Mouse (Mus musculus) adrenal gland, postnatal 0 days (tissue): ENCODE measurements around the gene Ino80e. TPM values are rescaled to one million over a fixed set of nuclear protein-coding genes. Genes with fewer than 3 reads are reported as not detected.

ENCODE experiments used
- polyA plus RNA-seq: library from polyadenylated mRNA; unstranded; fragments of >200 nt; fragmentation: Nextera tagmentation; extraction: Ambion mirVana; gene quantifications from 2 replicates; pipeline ENCODE4 v1.2.1, GENCODE M21; 2015

Ino80e gene
- 49.7 and 55.2 TPM in 2 replicates for polyA plus RNA-seq

GRCm38 (mm10) chr7:126862147-126862784 is at the start of gene Ino80e:
Gene Ino80e, minus strand, starts transcription at chr7:126862377.

GRCm38 (mm10) chr7:126884286-126885164 is 22.3 kb upstream of the Ino80e start, which contains the start of gene Taok2:
Gene Taok2, minus strand, starts transcription at chr7:126884703.

DNA sequence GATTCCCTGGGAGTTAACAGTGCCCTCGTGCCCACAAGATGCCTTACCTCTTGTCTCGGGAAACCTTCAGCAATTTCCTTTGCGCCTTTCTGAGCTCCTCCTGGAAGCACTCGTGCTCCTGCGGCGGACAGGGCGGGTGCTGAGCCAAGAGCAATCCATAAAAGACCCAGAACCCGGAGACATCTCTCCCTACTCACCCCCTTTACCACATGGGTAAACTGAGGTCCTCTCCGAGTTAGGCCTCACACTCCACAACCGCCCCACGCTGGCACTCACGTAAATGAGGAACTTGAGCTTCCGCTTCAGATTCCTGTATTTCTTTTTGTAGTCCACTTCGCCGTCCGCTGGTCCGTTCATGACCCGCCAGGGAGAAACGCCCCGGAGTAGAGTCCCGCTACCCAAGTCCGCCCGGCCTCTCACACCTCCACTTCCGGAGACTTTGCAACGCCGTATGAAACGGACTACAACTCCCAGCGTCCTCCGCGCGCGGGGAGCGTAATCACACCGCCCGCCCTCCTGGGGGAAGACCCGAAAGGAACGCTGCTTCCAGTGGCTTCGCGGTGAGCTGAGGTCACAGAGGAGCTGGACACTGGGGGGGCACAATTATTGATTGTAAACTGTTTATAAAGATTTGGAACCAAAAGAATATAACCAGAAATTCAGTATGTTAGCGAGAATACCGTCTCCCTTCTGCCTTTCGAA is 597 bp downstream of the Ino80e start, which contains the start of gene Hirip3:
Hirip3 (plus strand) TSS at position 544 of the 702 bp plus-strand sequence.

GRCm38 (mm10) chr7:126847116-126847420 is 15.1 kb downstream of the Ino80e start, which contains the start of gene Doc2a:
Gene Doc2a, plus strand, starts transcription at chr7:126847416.

GRCm38 (mm10) chr7:126831539-126831938 is 30.6 kb downstream of the Ino80e start, which contains the start of gene 4930451I11Rik:
Gene 4930451I11Rik, minus strand, starts transcription at chr7:126831639.

Other genes with a start within 250 kb of the Ino80e start
- 25.1 and 37.7 TPM in 2 replicates for gene Nupr1, start 231.5 kb downstream of the Ino80e start, polyA plus RNA-seq
- 21.8 and 29.0 TPM in 2 replicates for gene Sgf29, start 213.1 kb downstream of the Ino80e start, polyA plus RNA-seq
- gene Sult1a1, start 185.9 kb downstream of the Ino80e start, polyA plus RNA-seq = 41.3 and 56.5 TPM in 2 replicates
- 164 and 213 TPM in 2 replicates for gene Bola2, start 167.0 kb downstream of the Ino80e start, polyA plus RNA-seq
- 7.1 and 8.3 TPM in 2 replicates for gene Slx1b, start 166.6 kb downstream of the Ino80e start, polyA plus RNA-seq
- gene Coro1a, start 154.6 kb downstream of the Ino80e start, polyA plus RNA-seq = 30.5 and 42.8 TPM in 2 replicates
- gene Mapk3, start 102.8 kb downstream of the Ino80e start, polyA plus RNA-seq = 85.9 and 91.2 TPM in 2 replicates
- 1.4 and 2.6 TPM in 2 replicates for gene Gdpd3, start 96.0 kb downstream of the Ino80e start, polyA plus RNA-seq
- 268 and 297 TPM in 2 replicates for gene Ypel3, start 85.4 kb downstream of the Ino80e start, polyA plus RNA-seq
- 0.07 and 0.25 TPM in 2 replicates for gene Tbx6, start 80.9 kb downstream of the Ino80e start, polyA plus RNA-seq
- gene Ppp4c, start 69.9 kb downstream of the Ino80e start, polyA plus RNA-seq = 149 and 172 TPM in 2 replicates
- 3.6 and 8.0 TPM in 2 replicates for gene Fam57b, start 64.7 kb downstream of the Ino80e start, polyA plus RNA-seq
- not detected in 2 replicates for gene 4930451I11Rik, start 30.7 kb downstream of the Ino80e start, polyA plus RNA-seq
- 1.7 and 6.6 TPM in 2 replicates for gene Doc2a, start 15.0 kb downstream of the Ino80e start, polyA plus RNA-seq
- 7.6 and 11.4 TPM in 2 replicates for gene Hirip3, start 405 bp downstream of the Ino80e start, polyA plus RNA-seq
- gene Taok2, start 22.3 kb upstream of the Ino80e start, polyA plus RNA-seq = 17.9 and 23.1 TPM in 2 replicates
- 50.5 and 58.1 TPM in 2 replicates for gene Tmem219, start 60.5 kb upstream of the Ino80e start, polyA plus RNA-seq
- gene Kctd13, start 66.5 kb upstream of the Ino80e start, polyA plus RNA-seq = 21.4 and 26.4 TPM in 2 replicates
- 1.0 and 1.3 TPM in 2 replicates for gene Asphd1, start 87.2 kb upstream of the Ino80e start, polyA plus RNA-seq
- gene Sez6l2, start 88.2 kb upstream of the Ino80e start, polyA plus RNA-seq = 35.6 and 92.1 TPM in 2 replicates
- 79.0 and 102 TPM in 2 replicates for gene Cdipt, start 113.5 kb upstream of the Ino80e start, polyA plus RNA-seq
- gene Cdiptos, start 113.7 kb upstream of the Ino80e start, polyA plus RNA-seq = 3.6 and 5.2 TPM in 2 replicates
- gene Mvp, start 152.2 kb upstream of the Ino80e start, polyA plus RNA-seq = 30.4 and 57.1 TPM in 2 replicates
- gene Pagr1b, start 154.1 kb upstream of the Ino80e start, polyA plus RNA-seq = 1.8 TPM in 1 of 2 replicates, not detected in the other
- gene Pagr1a, start 155.0 kb upstream of the Ino80e start, polyA plus RNA-seq = 34.5 and 46.8 TPM in 2 replicates
- gene Gm42742, start 158.7 kb upstream of the Ino80e start, polyA plus RNA-seq = 10.0 and 38.2 TPM in 2 replicates
- gene Prrt2, start 158.8 kb upstream of the Ino80e start, polyA plus RNA-seq = 6.6 and 10.5 TPM in 2 replicates
- 53.4 and 57.6 TPM in 2 replicates for gene Maz, start 164.7 kb upstream of the Ino80e start, polyA plus RNA-seq
- gene Kif22, start 180.1 kb upstream of the Ino80e start, polyA plus RNA-seq = 23.5 and 31.1 TPM in 2 replicates
- 0.47 TPM in 1 of 2 replicates, not detected in the other for gene Zg16, start 225.0 kb upstream of the Ino80e start, polyA plus RNA-seq
- gene AI467606, start 229.0 kb upstream of the Ino80e start, polyA plus RNA-seq = 2.1 and 2.7 TPM in 2 replicates